Mouse (Mus musculus): ENCODE measurements around the gene Dnlz. TPM values are rescaled to one million over a fixed set of nuclear protein-coding genes. Genes with fewer than 3 reads are reported as not detected.

The Dnlz gene
- polyA plus RNA-seq, 1 experiment from 2014 or later, result 8.0 TPM

GRCm38 (mm10) chr2:26305555-26305954 lies 46.4 kb downstream of the Dnlz start:
- Histone ChIP-seq H3K36me3 (ENCODE audit: inconsistent target) (no peaks in the 10 kb centered on the region), H3K79me2 (ENCODE audit: inconsistent target) (no peaks in the 10 kb centered on the region), H3K27ac (no peak overlapping the region), H3K4me3 (ENCODE audit: inconsistent target) (no peak overlapping the region)
- WGBS (ENCODE audit: missing documents), result 86% methylated on average over 2 of the region's 2 CpGs

GRCm38 (mm10) chr2:26304711-26305110 lies 47.2 kb downstream of the Dnlz start:
- H3K4me3 ChIP-seq (ENCODE audit: inconsistent target), result no peak overlapping the region
- no peak overlapping the region for H3K27ac ChIP-seq
- H3K79me2 ChIP-seq (ENCODE audit: inconsistent target), result no peaks in the 10 kb centered on the region
- 67% methylated on average over 1 of the region's 1 CpGs for WGBS (ENCODE audit: missing documents)
- no peaks in the 10 kb centered on the region for H3K36me3 ChIP-seq (ENCODE audit: inconsistent target)

GRCm38 (mm10) chr2:26302005-26302503 lies 49.9 kb downstream of the Dnlz start:
- H3K79me2 ChIP-seq (ENCODE audit: inconsistent target), result no peaks in the 10 kb centered on the region
- H3K36me3 ChIP-seq (ENCODE audit: inconsistent target), result no peaks in the 10 kb centered on the region
- no peak overlapping the region for H3K4me3 ChIP-seq (ENCODE audit: inconsistent target)
- H3K27ac ChIP-seq, result no peak overlapping the region
- 89% methylated on average over 10 of the region's 10 CpGs for WGBS (ENCODE audit: missing documents)

DNA sequence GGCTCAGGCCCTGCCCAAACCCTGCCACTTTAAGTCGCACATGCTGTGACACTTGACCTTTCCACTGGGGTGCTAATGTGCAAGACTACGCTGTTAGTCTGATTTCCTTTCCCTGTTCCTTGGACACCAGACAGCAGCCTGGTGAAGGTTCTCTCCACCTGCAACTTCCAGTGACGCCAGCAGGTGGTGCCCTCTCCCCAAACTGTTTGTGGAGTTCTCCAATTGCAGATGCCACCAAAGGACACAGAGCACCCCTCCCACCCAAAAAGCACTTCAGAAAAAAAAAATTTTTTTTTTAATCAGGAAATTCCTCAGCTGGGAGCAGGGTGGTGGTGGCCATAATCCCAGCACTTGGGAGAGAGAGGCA lies 51.1 kb downstream of the Dnlz start:
- WGBS (ENCODE audit: missing documents), result 0% methylated on average over 3 of the region's 3 CpGs
- Histone ChIP-seq H3K79me2 (ENCODE audit: inconsistent target) (no peaks in the 10 kb centered on the region), H3K4me3 (ENCODE audit: inconsistent target) (no peak overlapping the region), H3K36me3 (ENCODE audit: inconsistent target) (no peaks in the 10 kb centered on the region), H3K27ac (no peak overlapping the region)

GRCm38 (mm10) chr2:26300161-26300807 lies 51.6 kb downstream of the Dnlz start:
- H3K36me3 ChIP-seq (ENCODE audit: inconsistent target), result no peaks in the 10 kb centered on the region
- no peaks in the 10 kb centered on the region for H3K79me2 ChIP-seq (ENCODE audit: inconsistent target)
- WGBS (ENCODE audit: missing documents), result 85% methylated on average over 5 of the region's 5 CpGs
- H3K27ac ChIP-seq, result no peak overlapping the region
- H3K4me3 ChIP-seq (ENCODE audit: inconsistent target), result no peak overlapping the region

- Histone ChIP-seq H3K4me3 (ENCODE audit: inconsistent target) (no peak overlapping the region), H3K27ac (no peak overlapping the region), H3K79me2 (ENCODE audit: inconsistent target) (no peaks in the 10 kb centered on the region), H3K36me3 (ENCODE audit: inconsistent target) (no peaks in the 10 kb centered on the region)
- 98% methylated on average over 7 of the region's 7 CpGs for WGBS (ENCODE audit: missing documents)
Measured at GRCm38 (mm10) chr2:26299336-26299735, 52.6 kb downstream of the Dnlz start.

- H3K4me3 ChIP-seq (ENCODE audit: inconsistent target), result no peak overlapping the region
- 43% methylated on average over 4 of the region's 4 CpGs for WGBS (ENCODE audit: missing documents)
- no peaks in the 10 kb centered on the region for H3K36me3 ChIP-seq (ENCODE audit: inconsistent target)
- no peak overlapping the region for H3K27ac ChIP-seq
- no peaks in the 10 kb centered on the region for H3K79me2 ChIP-seq (ENCODE audit: inconsistent target)
Measured at GRCm38 (mm10) chr2:26298856-26299230, 53.1 kb downstream of the Dnlz start.

DNA sequence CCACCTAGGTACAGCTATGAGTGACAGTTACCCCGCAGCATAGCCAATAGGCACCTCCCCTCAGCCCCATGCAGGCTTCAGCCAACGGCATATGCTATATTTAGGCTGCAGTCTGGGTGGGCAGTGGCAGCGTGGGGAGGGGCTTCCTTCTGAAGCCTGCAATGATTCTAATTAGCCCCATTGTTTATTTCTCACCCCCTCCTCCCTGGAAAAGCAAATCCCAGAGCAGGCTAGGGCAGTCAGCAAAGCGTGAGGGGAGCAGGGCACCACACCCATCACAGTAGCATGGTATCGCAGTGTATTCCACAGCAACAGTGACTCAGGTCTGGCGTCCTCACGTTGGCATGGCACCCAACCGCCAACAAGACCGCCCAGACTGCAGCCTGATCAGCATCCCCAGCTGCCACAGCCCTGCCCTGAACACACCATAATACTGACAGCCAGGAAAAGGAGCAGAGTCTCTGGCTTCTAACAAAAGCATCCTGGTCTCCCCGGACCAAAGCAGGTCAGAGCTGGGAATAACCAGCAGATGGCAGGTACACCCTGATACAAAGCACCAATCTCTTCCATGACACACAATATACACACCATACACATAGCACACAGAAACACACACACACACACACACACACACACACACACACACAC lies 53.6 kb downstream of the Dnlz start:
- WGBS (ENCODE audit: missing documents), result 2% methylated on average over 10 of the region's 10 CpGs
- no peak overlapping the region for H3K4me3 ChIP-seq (ENCODE audit: inconsistent target)
- H3K36me3 ChIP-seq (ENCODE audit: inconsistent target), result no peaks in the 10 kb centered on the region
- H3K79me2 ChIP-seq (ENCODE audit: inconsistent target), result no peaks in the 10 kb centered on the region
- no peak overlapping the region for H3K27ac ChIP-seq

Other genes with a start within 250 kb of the Dnlz start
- gene Nacc2, start 228.9 kb downstream of the Dnlz start, polyA plus RNA-seq (2018), result 16.9 to 21.8 TPM (median 19.0 TPM) in 3 replicates
- not detected in 3 replicates for gene Lhx3, start 143.8 kb downstream of the Dnlz start, polyA plus RNA-seq (2018)
- gene Qsox2, start 114.6 kb downstream of the Dnlz start, polyA plus RNA-seq (2018), result 3.6 to 10.0 TPM (median 4.6 TPM) in 3 replicates
- not detected in 3 replicates for gene Ccdc187, start 57.6 kb downstream of the Dnlz start, polyA plus RNA-seq (2018)
- 2.2 to 4.5 TPM (median 2.4 TPM) in 3 replicates for gene Gpsm1, start 36.6 kb downstream of the Dnlz start, polyA plus RNA-seq (2018)
- gene Card9, start 8.8 kb upstream of the Dnlz start, polyA plus RNA-seq (2018), result 18.0 to 43.4 TPM (median 33.0 TPM) in 3 replicates
- gene Snapc4, start 28.5 kb upstream of the Dnlz start, polyA plus RNA-seq (2018), result 6.3 to 12.1 TPM (median 9.3 TPM) in 3 replicates
- gene Entr1, start 37.2 kb upstream of the Dnlz start, polyA plus RNA-seq (2018), result 47.5 to 55.2 TPM (median 47.7 TPM) in 3 replicates
- 35.0 to 66.1 TPM (median 49.1 TPM) in 3 replicates for gene Pmpca, start 37.2 kb upstream of the Dnlz start, polyA plus RNA-seq (2018)
- gene Inpp5e, start 57.1 kb upstream of the Dnlz start, polyA plus RNA-seq (2018), result 7.1 to 9.4 TPM (median 9.3 TPM) in 3 replicates
- gene Sec16a, start 93.1 kb upstream of the Dnlz start, polyA plus RNA-seq (2018), result 37.5 to 46.9 TPM (median 42.2 TPM) in 3 replicates
- 7.4 to 12.5 TPM (median 11.5 TPM) in 3 replicates for gene Notch1, start 164.6 kb upstream of the Dnlz start, polyA plus RNA-seq (2018)
- 0.33 to 1.4 TPM (median 1.2 TPM) in 3 replicates for gene Egfl7, start 227.9 kb upstream of the Dnlz start, polyA plus RNA-seq (2018)
- 0.22 TPM in 1 of 3 replicates, not detected in the others for gene Gm20532, start 234.5 kb upstream of the Dnlz start, polyA plus RNA-seq (2018)

Data from macrophage (primary cell).